Mouse (Mus musculus) limb, embryonic 13.5 days (tissue): ENCODE data around the gene Tuba1b. TPM values are rescaled to one million over a fixed set of nuclear protein-coding genes. Genes with fewer than 3 reads are reported as not detected.
A peak's percentile ranks its signal among the peaks of the same experiment; 100 is the strongest.
"Not testable (repeated sequence)": the region's sequence is repeated elsewhere in the genome, so short reads cannot be mapped to it uniquely, and the experiment has no call there.

Experiments used
- ATAC-seq: fragments of 200-750 bp; cut with Nextera tagmentation; 2 replicates; pipeline ENCODE4 v1.8.0; 2017; ENCODE audit warnings: low read depth, moderate number of reproducible peaks, moderate TSS enrichment; ENCODE audit not compliant: low FRiP score
- H3K27ac ChIP-seq: fragments of 300-500 bp; sonication (generic); 2 replicates; pipeline ENCODE4 v1.5.1; 2015; ENCODE audit warnings: inconsistent platforms, mild to moderate bottlenecking, moderate library complexity
- H3K27me3 ChIP-seq: fragments of 300-500 bp; sonication (generic); 2 replicates; pipeline ENCODE4 v1.6.1; 2015; ENCODE audit warnings: mild to moderate bottlenecking, inconsistent platforms
- H3K36me3 ChIP-seq: fragments of 300-500 bp; sonication (generic); 2 replicates; pipeline ENCODE4 v1.6.1; 2015; ENCODE audit warnings: inconsistent platforms, mild to moderate bottlenecking, moderate library complexity
- H3K4me1 ChIP-seq: fragments of 300-500 bp; sonication (generic); 2 replicates; pipeline ENCODE4 v1.6.1; 2015; ENCODE audit warnings: inconsistent platforms
- H3K4me2 ChIP-seq: fragments of 300-500 bp; sonication (generic); replicated peaks from 2 replicates; pipeline ENCODE4 v1.6.1; 2015; ENCODE audit warnings: inconsistent platforms, mild to moderate bottlenecking, moderate library complexity
- H3K4me3 ChIP-seq: fragments of 300-500 bp; sonication (generic); 2 replicates; pipeline ENCODE4 v1.5.1; 2015; ENCODE audit warnings: moderate library complexity, mild to moderate bottlenecking, inconsistent platforms
- H3K9ac ChIP-seq: fragments of 300-500 bp; sonication (generic); 2 replicates; pipeline ENCODE4 v1.6.1; 2015; ENCODE audit warnings: mild to moderate bottlenecking, inconsistent platforms
- H3K9me3 ChIP-seq: fragments of 300-500 bp; sonication (generic); 2 replicates; pipeline ENCODE4 v1.6.1; 2016; ENCODE audit warnings: inconsistent platforms
- WGBS: fragments of 180-500 bp; shearing (Covaris S2); methylation state at CpG from one replicate; pipeline ENCODE4 v1.1.7; 2015; 5-methylcytosine and 5-hydroxymethylcytosine counted together
- polyA plus RNA-seq: library from polyadenylated mRNA; unstranded; fragments of >200 nt; fragmentation: Nextera tagmentation; extraction: Ambion mirVana; gene quantifications from 2 replicates; pipeline ENCODE4 v1.2.1, GENCODE M21; 2015

Gene Tuba1b
- polyA plus RNA-seq, 1 experiment from 2014 or later, result 1,683 TPM

DNA sequence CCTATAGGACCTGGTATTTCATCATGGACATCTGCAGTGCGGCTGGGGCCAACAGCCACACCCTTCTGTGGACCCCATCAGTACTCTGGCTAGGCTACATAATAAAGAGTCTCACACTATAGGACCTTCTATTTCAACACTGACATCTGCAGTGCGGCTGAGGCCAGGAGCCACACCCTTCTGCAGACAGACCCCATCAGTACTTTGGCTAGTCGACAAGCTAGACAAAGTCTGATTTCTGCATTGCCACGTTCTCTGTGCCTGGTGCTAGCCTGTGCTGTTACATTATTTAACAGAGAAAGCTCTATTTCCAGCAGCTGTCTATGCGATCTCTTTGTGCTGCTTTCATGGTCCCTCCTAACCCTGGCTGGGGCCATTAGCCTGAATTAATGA, 17.7 kb upstream of the Tuba1b start:
- Histone ChIP-seq H3K9me3 (no peaks in the 10 kb centered on the region), H3K9ac (peak overlapping the region; percentile 92), H3K4me3 (peak overlapping the region; percentile 80), H3K4me2 (peak overlapping the region; percentile 81), H3K4me1 (peaks cover 21% of the 10 kb centered on the region), H3K27me3 (no peaks in the 10 kb centered on the region), H3K27ac (peak overlapping the region; percentile 75), H3K36me3 (peaks cover 11% of the 10 kb centered on the region)
- 25% methylated on average over 5 of the region's 5 CpGs for WGBS
- ATAC-seq, result no peak

DNA sequence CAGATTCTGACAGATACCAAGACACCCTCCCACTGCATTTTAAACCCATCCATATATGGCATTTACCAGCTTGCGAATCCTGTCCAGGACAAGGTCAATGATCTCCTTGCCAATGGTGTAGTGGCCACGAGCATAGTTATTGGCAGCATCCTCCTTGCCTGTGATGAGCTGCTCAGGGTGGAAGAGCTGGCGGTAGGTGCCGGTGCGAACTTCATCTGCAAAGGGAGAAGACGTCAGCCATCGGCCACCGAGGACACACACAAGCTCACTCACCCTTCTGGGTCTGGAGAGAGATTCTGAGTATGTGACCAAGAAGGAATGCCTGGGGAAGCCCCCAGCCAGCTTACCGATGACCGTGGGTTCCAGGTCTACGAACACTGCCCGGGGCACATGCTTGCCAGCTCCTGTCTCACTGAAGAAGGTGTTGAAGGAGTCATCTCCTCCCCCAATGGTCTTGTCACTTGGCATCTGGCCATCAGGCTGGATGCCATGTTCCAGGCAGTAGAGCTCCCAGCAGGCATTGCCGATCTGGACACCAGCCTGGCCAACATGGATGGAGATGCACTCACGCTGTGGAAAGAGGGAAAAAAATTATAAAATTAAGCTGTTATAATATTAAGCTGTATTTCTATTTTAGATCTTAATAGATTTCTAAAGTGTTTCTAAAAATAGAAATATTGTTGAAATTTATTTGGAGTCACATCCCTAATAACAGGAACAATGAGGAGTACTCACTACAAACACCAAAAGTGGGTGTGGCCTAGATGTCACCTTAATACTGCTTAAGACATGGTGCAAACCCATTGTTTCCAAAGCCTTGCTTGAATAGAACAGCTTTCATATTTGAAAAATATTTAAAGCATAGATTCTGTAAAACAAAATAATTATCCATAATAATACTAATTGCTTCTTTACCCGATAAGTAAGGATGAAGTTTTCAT, 17.0 kb upstream of the Tuba1b start:
- WGBS, result 89% methylated on average over 11 of the region's 15 CpGs
- not testable (repeated sequence) for ATAC-seq, H3K27ac ChIP-seq, H3K9me3 ChIP-seq, H3K27me3 ChIP-seq
- H3K36me3 ChIP-seq, result peaks cover 11% of the 10 kb centered on the region
- H3K4me3 ChIP-seq, result peak overlapping the region; percentile 80
- peak overlapping the region; percentile 81 for H3K4me2 ChIP-seq
- H3K4me1 ChIP-seq, result peaks cover 21% of the 10 kb centered on the region
- peak overlapping the region; percentile 92 for H3K9ac ChIP-seq

DNA sequence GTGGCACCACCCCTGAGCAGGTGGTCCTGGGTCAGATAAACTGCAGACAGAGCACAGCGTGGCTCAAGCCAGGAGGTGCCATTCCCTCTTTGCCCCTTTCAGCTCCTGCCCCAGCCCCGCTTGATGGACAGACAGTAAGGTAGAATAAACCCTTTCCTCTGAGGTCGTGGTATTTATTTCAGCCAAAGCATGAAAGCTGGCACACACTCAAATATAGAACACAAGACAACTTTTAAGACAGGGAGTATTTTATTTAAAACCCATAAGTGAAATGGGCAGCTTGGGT, 15.2 kb upstream of the Tuba1b start:
- Histone ChIP-seq H3K4me3 (no peak overlapping the region), H3K27ac (no peak overlapping the region), H3K9me3 (0 out of 2 replicates have a peak, but pooled peaks cover 4% of the 10 kb centered on the region), H3K4me2 (no peak overlapping the region), H3K4me1 (peaks cover 16% of the 10 kb centered on the region), H3K27me3 (no peaks in the 10 kb centered on the region), H3K9ac (no peak overlapping the region), H3K36me3 (peaks cover 11% of the 10 kb centered on the region)
- WGBS, result 83% methylated on average over 3 of the region's 3 CpGs
- ATAC-seq, result no peak

DNA sequence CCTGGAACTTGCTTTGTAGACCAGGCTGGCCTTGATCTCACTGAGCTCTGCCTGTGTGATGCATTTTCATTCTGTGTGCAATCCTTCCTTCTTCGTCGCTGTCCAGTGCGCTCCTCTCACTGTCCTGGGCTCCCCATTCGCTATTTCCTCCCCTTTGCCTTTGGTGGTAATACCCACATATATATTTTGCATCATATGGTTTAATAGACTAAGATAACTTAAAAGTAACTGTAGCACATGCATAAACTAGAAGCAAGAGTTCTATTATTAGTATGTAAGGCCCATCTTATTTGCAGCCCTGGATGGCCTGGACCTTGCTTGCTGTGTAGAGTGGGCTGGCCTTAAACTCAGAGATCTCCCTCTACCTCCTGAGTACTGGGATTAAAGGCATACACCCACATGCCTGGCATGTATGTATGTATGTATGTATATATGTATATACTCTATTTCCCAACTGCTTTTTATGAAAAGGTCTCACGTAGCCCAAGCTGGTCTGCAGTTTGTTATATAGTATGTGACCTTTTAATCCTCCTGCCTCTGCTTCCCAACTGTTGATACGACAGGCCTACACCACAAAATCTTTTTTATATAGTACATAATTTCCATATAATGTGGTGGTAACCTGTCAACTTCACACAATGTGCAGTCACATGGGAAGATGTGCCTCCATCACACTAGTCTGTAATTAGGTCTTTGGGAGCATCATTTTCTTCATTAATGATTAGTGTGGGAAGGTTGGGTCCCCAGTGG, 14.7 kb upstream of the Tuba1b start:
- Histone ChIP-seq H3K9me3 (0 out of 2 replicates have a peak, but pooled peaks cover 4% of the 10 kb centered on the region), H3K27me3 (no peaks in the 10 kb centered on the region), H3K4me3 (no peak overlapping the region), H3K27ac (no peak overlapping the region), H3K9ac (no peak overlapping the region), H3K4me2 (no peak overlapping the region), H3K36me3 (peaks cover 11% of the 10 kb centered on the region), H3K4me1 (peaks cover 11% of the 10 kb centered on the region)
- WGBS, result 74% methylated on average over 6 of the region's 6 CpGs
- ATAC-seq, result no peak

DNA sequence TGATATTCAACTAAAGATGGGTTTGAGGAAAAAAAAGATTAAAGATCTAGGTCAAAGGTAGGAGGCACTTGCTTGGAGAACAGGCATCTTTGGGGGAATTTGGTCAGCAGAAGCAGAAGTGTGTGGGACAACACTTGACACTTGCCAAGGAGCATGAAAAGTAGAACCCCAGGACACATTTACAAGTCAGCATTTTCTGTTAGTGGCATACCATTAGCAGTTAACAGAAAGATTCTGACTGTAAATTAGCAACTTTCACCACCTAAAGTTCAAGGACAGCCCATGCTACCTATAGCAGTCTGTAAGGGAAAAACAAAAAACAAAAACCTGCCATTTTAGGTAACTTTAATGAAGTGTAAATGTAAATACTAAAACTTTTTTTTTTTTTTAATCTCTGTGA, 14.0 kb upstream of the Tuba1b start:
- Histone ChIP-seq H3K27me3 (no peaks in the 10 kb centered on the region), H3K36me3 (peaks cover 11% of the 10 kb centered on the region), H3K9ac (no peak overlapping the region), H3K4me1 (peaks cover 9% of the 10 kb centered on the region), H3K9me3 (0 out of 2 replicates have a peak, but pooled peaks cover 4% of the 10 kb centered on the region), H3K4me2 (no peak overlapping the region), H3K4me3 (no peak overlapping the region), H3K27ac (no peak overlapping the region)
- ATAC-seq, result no peak

DNA sequence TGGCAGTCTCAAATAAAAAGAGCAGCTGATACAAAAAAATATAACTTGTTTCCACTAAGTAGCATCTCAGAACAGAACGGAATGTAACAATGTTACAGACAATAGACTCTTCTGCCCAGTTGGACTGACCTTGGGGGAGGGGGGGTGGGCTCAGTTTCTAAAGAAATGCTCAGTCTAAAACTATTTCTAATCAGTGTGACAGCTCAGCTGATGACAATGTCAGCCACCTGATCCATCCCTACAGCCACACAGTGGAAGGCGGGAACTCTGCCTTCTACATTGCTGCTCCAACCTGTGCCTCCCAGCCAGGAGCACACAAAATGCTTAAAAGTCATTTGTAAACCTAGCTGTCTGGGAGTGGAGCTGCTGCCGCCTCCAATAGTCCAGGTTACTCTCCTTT, 13.5 kb upstream of the Tuba1b start:
- Histone ChIP-seq H3K4me2 (no peak overlapping the region), H3K9ac (no peak overlapping the region), H3K27me3 (no peaks in the 10 kb centered on the region), H3K36me3 (peaks cover 11% of the 10 kb centered on the region), H3K4me1 (peaks cover 9% of the 10 kb centered on the region), H3K9me3 (0 out of 2 replicates have a peak, but pooled peaks cover 4% of the 10 kb centered on the region), H3K27ac (no peak overlapping the region; the same call in 1 of the 2 replicates), H3K4me3 (no peak overlapping the region)
- no peak for ATAC-seq
- WGBS, result 52% methylated on average over 3 of the region's 3 CpGs

DNA sequence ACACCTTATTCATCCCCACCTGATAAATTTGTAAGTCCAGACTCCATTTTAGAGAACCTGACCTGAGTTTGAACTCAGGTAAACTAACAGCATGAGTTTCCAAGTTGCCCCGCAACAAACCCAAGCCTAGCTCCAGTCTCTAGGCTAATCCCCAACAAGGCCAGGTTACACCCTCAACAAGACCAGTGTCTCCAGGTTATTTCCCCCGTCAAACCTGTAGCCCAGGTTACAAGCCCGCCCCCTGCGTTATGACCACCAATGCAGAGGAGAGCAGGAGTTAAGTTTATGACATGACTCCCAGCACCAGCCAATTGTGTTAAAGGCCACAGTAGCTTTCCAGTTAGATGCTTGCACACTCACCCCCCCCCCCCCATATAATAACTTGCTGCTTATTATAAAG, 8.8 kb upstream of the Tuba1b start:
- H3K27me3 ChIP-seq, result no peaks in the 10 kb centered on the region
- H3K4me1 ChIP-seq, result no peaks in the 10 kb centered on the region
- no peaks in the 10 kb centered on the region for H3K36me3 ChIP-seq
- no peak overlapping the region for H3K4me3 ChIP-seq
- no peak for ATAC-seq
- WGBS, result 65% methylated on average over 4 of the region's 4 CpGs
- H3K9me3 ChIP-seq, result 0 out of 2 replicates have a peak, but pooled peaks cover 4% of the 10 kb centered on the region
- no peak overlapping the region for H3K27ac ChIP-seq
- no peak overlapping the region for H3K4me2 ChIP-seq
- no peak overlapping the region for H3K9ac ChIP-seq

DNA sequence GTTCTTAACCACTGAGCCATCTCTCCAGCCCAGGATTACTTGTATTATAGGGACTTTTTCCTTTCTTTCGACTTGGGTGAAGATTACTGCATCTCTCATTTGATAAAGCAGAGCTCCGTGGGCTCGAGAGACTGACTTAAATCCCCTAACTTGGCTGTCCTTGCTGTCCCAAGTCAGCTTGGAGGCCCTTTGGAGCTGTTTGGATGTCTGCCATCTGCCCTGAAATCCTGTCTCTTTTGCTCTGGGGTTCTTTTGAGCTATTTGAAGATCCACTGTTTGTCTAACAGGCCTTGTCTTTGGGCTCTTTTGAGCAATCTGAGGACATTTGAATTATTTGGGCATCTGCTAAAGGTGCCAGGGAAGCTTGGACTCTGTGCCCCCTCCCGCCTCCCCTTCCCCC, 7.7 kb upstream of the Tuba1b start:
- no peak overlapping the region for H3K4me2 ChIP-seq
- H3K36me3 ChIP-seq, result no peaks in the 10 kb centered on the region
- ATAC-seq, result no peak
- H3K27me3 ChIP-seq, result no peaks in the 10 kb centered on the region
- H3K4me1 ChIP-seq, result no peaks in the 10 kb centered on the region
- no peak overlapping the region for H3K9ac ChIP-seq
- H3K4me3 ChIP-seq, result no peak overlapping the region
- no peak overlapping the region for H3K27ac ChIP-seq
- H3K9me3 ChIP-seq, result 0 out of 2 replicates have a peak, but pooled peaks cover 4% of the 10 kb centered on the region
- 87% methylated on average over 4 of the region's 4 CpGs for WGBS

DNA sequence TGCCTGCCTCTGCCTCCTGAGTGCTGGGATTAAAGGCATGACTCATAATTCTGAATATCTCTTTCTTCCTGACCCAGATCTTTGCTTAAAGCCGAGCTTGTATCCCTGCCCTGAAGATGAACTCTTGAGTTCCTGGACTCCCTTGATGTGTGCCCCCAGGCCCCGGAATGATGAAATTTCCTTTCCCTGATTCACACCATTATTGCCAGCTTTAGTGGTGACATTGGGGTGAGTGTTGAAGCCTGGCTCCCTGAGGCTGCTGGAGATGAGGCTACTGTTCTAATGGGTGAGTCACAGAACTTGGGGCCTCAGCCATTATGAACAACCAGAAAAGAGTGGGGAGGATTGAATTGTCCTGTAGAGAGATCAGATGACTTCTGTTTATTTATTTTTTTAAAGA, 7.2 kb upstream of the Tuba1b start:
- no peak for ATAC-seq
- 71% methylated on average over 2 of the region's 2 CpGs for WGBS
- Histone ChIP-seq H3K9ac (no peak overlapping the region), H3K4me2 (no peak overlapping the region), H3K4me1 (no peaks in the 10 kb centered on the region), H3K27me3 (no peaks in the 10 kb centered on the region), H3K9me3 (0 out of 2 replicates have a peak, but pooled peaks cover 4% of the 10 kb centered on the region), H3K4me3 (no peak overlapping the region), H3K27ac (no peak overlapping the region), H3K36me3 (no peaks in the 10 kb centered on the region)

DNA sequence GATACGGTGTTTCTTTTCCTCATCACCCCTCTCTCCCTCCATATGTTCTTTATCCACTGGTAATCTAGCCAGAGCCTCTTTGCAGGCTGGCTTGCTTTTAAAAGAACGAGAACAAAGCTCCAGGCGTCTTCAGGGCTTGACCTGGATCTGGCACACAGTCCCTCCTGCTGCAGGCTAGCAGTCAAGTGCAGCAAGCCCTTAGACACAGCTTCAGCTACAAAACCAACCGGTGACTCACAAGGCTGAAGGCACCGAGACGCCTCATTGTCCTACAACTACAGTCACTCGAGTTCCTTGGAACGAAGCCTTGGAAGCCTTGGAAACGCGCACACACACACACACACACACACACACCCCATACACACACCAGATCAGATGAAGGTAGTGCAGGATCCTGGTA, 6.5 kb upstream of the Tuba1b start:
- no peak for ATAC-seq
- 0 out of 2 replicates have a peak, but pooled peaks cover 4% of the 10 kb centered on the region for H3K9me3 ChIP-seq
- 65% methylated on average over 10 of the region's 10 CpGs for WGBS
- H3K27ac ChIP-seq, result no peak overlapping the region
- H3K4me3 ChIP-seq, result no peak overlapping the region
- no peak overlapping the region for H3K9ac ChIP-seq
- peaks cover 5% of the 10 kb centered on the region for H3K4me1 ChIP-seq
- H3K4me2 ChIP-seq, result no peak overlapping the region
- no peaks in the 10 kb centered on the region for H3K27me3 ChIP-seq
- no peaks in the 10 kb centered on the region for H3K36me3 ChIP-seq

DNA sequence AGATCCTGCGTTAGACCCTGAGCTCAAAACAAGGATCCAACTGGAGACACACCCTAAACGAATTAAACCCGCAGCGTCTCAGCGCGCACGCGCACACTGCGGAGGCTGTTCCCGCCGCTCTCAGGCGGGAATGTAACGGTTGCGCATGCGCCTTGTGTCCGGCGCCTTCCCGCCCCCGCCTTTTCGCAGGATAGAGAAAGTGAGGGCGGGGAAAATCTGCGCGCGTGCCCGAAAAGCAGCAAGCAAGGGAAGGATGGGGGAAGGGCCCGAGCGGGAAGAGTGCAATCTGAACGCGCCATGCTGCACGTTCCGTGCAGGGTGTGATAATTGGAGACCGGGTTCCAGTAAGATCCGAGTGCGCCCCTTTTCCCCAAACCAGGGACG, 540 bp downstream of the Tuba1b start:
- H3K9me3 ChIP-seq, result no peaks in the 10 kb centered on the region
- peak overlapping the region; percentile 99 for H3K27ac ChIP-seq
- peak overlapping the region; percentile 85 for H3K4me2 ChIP-seq
- H3K9ac ChIP-seq, result peak overlapping the region; percentile 96
- under 1% methylated on average over 35 of the region's 35 CpGs for WGBS
- peak overlapping the region; percentile 78 for H3K4me3 ChIP-seq
- H3K36me3 ChIP-seq, result peaks cover 10% of the 10 kb centered on the region
- ATAC-seq, result peak; percentile 87
- H3K4me1 ChIP-seq, result peaks cover 25% of the 10 kb centered on the region
- H3K27me3 ChIP-seq, result no peaks in the 10 kb centered on the region

DNA sequence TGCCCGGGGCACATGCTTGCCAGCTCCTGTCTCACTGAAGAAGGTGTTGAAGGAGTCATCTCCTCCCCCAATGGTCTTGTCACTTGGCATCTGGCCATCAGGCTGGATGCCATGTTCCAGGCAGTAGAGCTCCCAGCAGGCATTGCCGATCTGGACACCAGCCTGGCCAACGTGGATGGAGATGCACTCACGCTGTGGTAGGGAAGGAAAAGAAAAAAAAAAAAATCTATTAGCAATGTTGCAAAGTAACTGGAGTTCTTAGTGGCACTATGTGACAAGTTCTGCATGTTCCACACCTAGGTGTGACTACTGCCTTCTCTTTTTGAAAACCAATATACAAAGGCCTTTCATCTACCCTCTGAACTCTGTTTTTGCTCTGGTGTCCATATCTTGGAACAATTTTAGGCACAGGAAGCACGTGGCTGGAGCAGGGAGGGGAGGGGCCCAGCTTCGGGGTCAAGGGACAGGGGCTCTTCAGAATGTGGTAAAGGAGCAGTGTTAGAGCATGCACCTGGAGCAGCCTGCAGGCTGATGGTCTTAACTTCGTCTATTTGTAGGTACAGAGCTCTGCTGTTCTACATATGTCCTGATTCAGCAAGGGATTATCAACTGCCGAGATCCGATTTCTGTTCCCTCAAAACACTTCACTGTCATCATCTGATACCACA, 1.2 kb downstream of the Tuba1b start:
- H3K4me2 ChIP-seq, result peak overlapping the region; percentile 85
- ATAC-seq, H3K9me3 ChIP-seq, H3K27me3 ChIP-seq: not testable (repeated sequence)
- H3K27ac ChIP-seq, result peak overlapping the region; percentile 99
- WGBS, result 17% methylated on average over 8 of the region's 9 CpGs
- peak overlapping the region; percentile 78 for H3K4me3 ChIP-seq
- H3K4me1 ChIP-seq, result peaks cover 30% of the 10 kb centered on the region
- H3K9ac ChIP-seq, result peak overlapping the region; percentile 96
- H3K36me3 ChIP-seq, result peaks cover 10% of the 10 kb centered on the region
